ENCODE assay signal across 29 mouse cellular contexts in genomic region chr3:103587672-103588071, GRCm38 (mm10). TPM values are rescaled to one million over a fixed set of nuclear protein-coding genes. Genes with fewer than 3 reads are reported as not detected.
"Had no signal": no experiment of that assay in that cellular context is flagged by ENCODE, and none has a peak within 500 bp of the region (broad histone marks: within the 10 kb centered on the region; RNA-seq: fewer than 3 reads in every experiment).

No protein-coding gene starts in this region.

- H3K9ac ChIP-seq: heart, embryonic 12.5 days; hindbrain, embryonic 12.5 days; hindbrain, embryonic 14.5 days; intestine, embryonic 15.5 days; limb, embryonic 12.5 days had no signal

- H3K4me3 ChIP-seq: heart, embryonic 10.5 days; heart, embryonic 12.5 days; hindbrain, embryonic 10.5 days; hindbrain, embryonic 12.5 days; intestine, embryonic 15.5 days; layer of hippocampus, adult 2 months; left cerebral cortex, adult 2 months; limb, embryonic 10.5 days; limb, embryonic 12.5 days had no signal

- H3K4me2 ChIP-seq: heart, embryonic 12.5 days; hindbrain, embryonic 12.5 days; hindbrain, embryonic 14.5 days; intestine, embryonic 15.5 days; limb, embryonic 12.5 days had no signal

- H3K9me3 ChIP-seq: heart, embryonic 10.5 days; heart, embryonic 12.5 days; hindbrain, embryonic 10.5 days; hindbrain, embryonic 12.5 days; intestine, embryonic 15.5 days; limb, embryonic 10.5 days; limb, embryonic 12.5 days had no signal

- ATAC-seq: hindbrain, embryonic 16.5 days; inflammation-experienced regulatory T-cells, adult 6 months; intestine, embryonic 15.5 days; intestine, postnatal 0 days had no signal

- H3K36me3 ChIP-seq: heart, embryonic 10.5 days; heart, embryonic 12.5 days; hindbrain, embryonic 12.5 days; intestine, embryonic 15.5 days; limb, embryonic 10.5 days; limb, embryonic 12.5 days had no signal

- H3K27ac ChIP-seq: heart, embryonic 10.5 days; hindbrain, embryonic 10.5 days; hindbrain, embryonic 12.5 days; hindbrain, embryonic 14.5 days; intestine, embryonic 15.5 days; layer of hippocampus, adult 2 months; left cerebral cortex, adult 2 months; limb, embryonic 10.5 days; limb, embryonic 12.5 days had no signal

- H3K27me3 ChIP-seq: heart, embryonic 12.5 days; hindbrain, embryonic 12.5 days; intestine, embryonic 15.5 days; limb, embryonic 12.5 days had no signal

- H3K4me1 ChIP-seq: heart, embryonic 12.5 days; hindbrain, embryonic 10.5 days; hindbrain, embryonic 12.5 days; intestine, embryonic 15.5 days; limb, embryonic 10.5 days; limb, embryonic 12.5 days had no signal

- DNase-seq: gastrocnemius, postnatal 14 days; gastrocnemius, postnatal 36 days; heart, adult 18-20 months; heart, postnatal 10 days; heart, postnatal 4 days; kidney, adult 18-20 months; kidney, adult 8-10 months; kidney, postnatal 10 days; kidney, postnatal 25 days; kidney, postnatal 4 days had no signal

RNA-seq across cellular contexts. Expression of gene Syt6, which starts 12.6 kb away (rescaled TPM):
- total RNA-seq: gastrocnemius, adult 18-20 months; gastrocnemius, adult 8-10 months; gastrocnemius, postnatal 14 days; gastrocnemius, postnatal 36 days; heart, adult 18-20 months; heart, adult 8-10 months; heart, postnatal 10 days; heart, postnatal 25 days; heart, postnatal 4 days had no signal
- polyA plus RNA-seq: gonadal fat pad, adult 2 months; inflammation-experienced regulatory T-cells, adult 6 months had no signal

RNA-seq across cellular contexts. Expression of gene Atg4a-ps, which starts 58.2 kb away (rescaled TPM):
- polyA plus RNA-seq: heart, embryonic 12.5 days; heart, embryonic 14.5 days; hindbrain, embryonic 12.5 days; intestine, embryonic 15.5 days; limb, embryonic 10.5 days had no signal
